Mouse (Mus musculus) embryonic facial prominence, embryonic 13.5 days (tissue): ENCODE measurements at regions not wholly inside any gene's neighbourhood (a gene's known extent, or its start where the extent isn't known, plus 50 kb on each side); places are given as distances from the start of the nearest gene placed in this dataset.

Source experiments
- ATAC-seq: fragments of 200-750 bp; cut with Nextera tagmentation; 2 replicates; pipeline ENCODE4 v1.8.0; 2017; ENCODE audit warnings: low read depth; ENCODE audit not compliant: insufficient number of reproducible peaks, insufficient read depth, low FRiP score, low TSS enrichment
- H3K27ac ChIP-seq: fragments of 300-500 bp; sonication (generic); 2 replicates; pipeline ENCODE4 v1.5.1; 2015; ENCODE audit warnings: moderate library complexity, mild to moderate bottlenecking, inconsistent platforms
- H3K27me3 ChIP-seq: fragments of 300-500 bp; sonication (generic); 2 replicates; pipeline ENCODE4 v1.6.1; 2015; ENCODE audit warnings: mild to moderate bottlenecking, inconsistent platforms
- H3K36me3 ChIP-seq: fragments of 300-500 bp; sonication (generic); 2 replicates; pipeline ENCODE4 v1.6.1; 2015; ENCODE audit warnings: mild to moderate bottlenecking, inconsistent platforms
- H3K4me1 ChIP-seq: fragments of 300-500 bp; sonication (generic); 2 replicates; pipeline ENCODE4 v1.6.1; 2015; ENCODE audit warnings: inconsistent platforms
- H3K4me2 ChIP-seq: fragments of 300-500 bp; sonication (generic); 2 replicates; pipeline ENCODE4 v1.6.1; 2015; ENCODE audit warnings: moderate library complexity, mild to moderate bottlenecking, inconsistent platforms
- H3K4me3 ChIP-seq: fragments of 300-500 bp; sonication (generic); 2 replicates; pipeline ENCODE4 v1.5.1; 2015; ENCODE audit warnings: mild to moderate bottlenecking, inconsistent platforms
- H3K9ac ChIP-seq: fragments of 300-500 bp; sonication (generic); 2 replicates; pipeline ENCODE4 v1.6.1; 2015; ENCODE audit warnings: mild to moderate bottlenecking, inconsistent platforms
- H3K9me3 ChIP-seq: fragments of 300-500 bp; sonication (generic); 2 replicates; pipeline ENCODE4 v1.6.1; 2016; ENCODE audit warnings: inconsistent platforms
- whole genome bisulfite sequencing: fragments of 180-500 bp; shearing (Covaris S2); methylation state at CpG from one replicate; pipeline ENCODE4 v1.1.7; 2015; ENCODE audit warnings: mixed read lengths; 5-methylcytosine and 5-hydroxymethylcytosine counted together

- no peaks in the 10 kb centered on the region for H3K36me3 ChIP-seq
- H3K4me3 ChIP-seq = no peak overlapping the region
- no peak overlapping the region for H3K4me2 ChIP-seq
- H3K9ac ChIP-seq = no peak overlapping the region
- H3K9me3 ChIP-seq = peaks cover 2% of the 10 kb centered on the region; the same call in 1 of the 2 replicates
- ATAC-seq = no peak
- H3K4me1 ChIP-seq = no peaks in the 10 kb centered on the region
- no peak overlapping the region for H3K27ac ChIP-seq
- no peaks in the 10 kb centered on the region for H3K27me3 ChIP-seq
- 76% methylated on average over 8 of the region's 8 CpGs for WGBS
These were observed 151.2 kb downstream of the CK137956 start for GRCm38 (mm10) chr4:127819501-127819900.

- H3K4me1 ChIP-seq = no peaks in the 10 kb centered on the region
- no peaks in the 10 kb centered on the region for H3K36me3 ChIP-seq
- no peak overlapping the region for H3K9ac ChIP-seq
- H3K4me2 ChIP-seq = no peak overlapping the region
- peaks cover 5% of the 10 kb centered on the region; the same call in 1 of the 2 replicates for H3K9me3 ChIP-seq
- ATAC-seq = no peak
- no peak overlapping the region for H3K4me3 ChIP-seq
- 74% methylated on average over 5 of the region's 5 CpGs for WGBS
- no peak overlapping the region for H3K27ac ChIP-seq
- no peaks in the 10 kb centered on the region for H3K27me3 ChIP-seq
These were observed 151.7 kb downstream of the CK137956 start for GRCm38 (mm10) chr4:127819009-127819408.

- WGBS = 94% methylated on average over 6 of the region's 6 CpGs
- Histone ChIP-seq H3K4me1 (no peaks in the 10 kb centered on the region), H3K4me3 (no peak overlapping the region), H3K9me3 (peaks cover 9% of the 10 kb centered on the region; the same call in 1 of the 2 replicates), H3K9ac (no peak overlapping the region), H3K4me2 (no peak overlapping the region), H3K36me3 (no peaks in the 10 kb centered on the region), H3K27ac (no peak overlapping the region), H3K27me3 (no peaks in the 10 kb centered on the region)
- ATAC-seq = no peak
These were observed 156.1 kb downstream of the CK137956 start for GRCm38 (mm10) chr4:127814631-127815030.

GRCm38 (mm10) chr4:127812047-127812545 is 158.7 kb downstream of the CK137956 start:
- no peak for ATAC-seq
- WGBS = 85% methylated on average over 3 of the region's 3 CpGs
- Histone ChIP-seq H3K9ac (no peak overlapping the region), H3K36me3 (no peaks in the 10 kb centered on the region), H3K9me3 (peaks cover 9% of the 10 kb centered on the region; the same call in 1 of the 2 replicates), H3K4me2 (no peak overlapping the region), H3K27me3 (no peaks in the 10 kb centered on the region), H3K4me1 (no peaks in the 10 kb centered on the region), H3K4me3 (no peak overlapping the region), H3K27ac (no peak overlapping the region)

GRCm38 (mm10) chr4:127810899-127811510 is 159.7 kb downstream of the CK137956 start:
- H3K4me3 ChIP-seq = no peak overlapping the region
- no peak overlapping the region for H3K9ac ChIP-seq
- ATAC-seq = no peak
- peaks cover 9% of the 10 kb centered on the region; the same call in 1 of the 2 replicates for H3K9me3 ChIP-seq
- 84% methylated on average over 7 of the region's 7 CpGs for WGBS
- no peaks in the 10 kb centered on the region for H3K4me1 ChIP-seq
- no peak overlapping the region for H3K27ac ChIP-seq
- no peak overlapping the region for H3K4me2 ChIP-seq
- no peaks in the 10 kb centered on the region for H3K36me3 ChIP-seq
- H3K27me3 ChIP-seq = no peaks in the 10 kb centered on the region

GRCm38 (mm10) chr4:127809006-127809405 is 161.7 kb downstream of the CK137956 start:
- H3K27me3 ChIP-seq = no peaks in the 10 kb centered on the region
- ATAC-seq = no peak
- H3K4me1 ChIP-seq = no peaks in the 10 kb centered on the region
- 66% methylated on average over 6 of the region's 6 CpGs for WGBS
- H3K27ac ChIP-seq = no peak overlapping the region
- H3K9me3 ChIP-seq = 0 out of 2 replicates have a peak, but pooled peaks cover 4% of the 10 kb centered on the region
- H3K9ac ChIP-seq = no peak overlapping the region
- H3K36me3 ChIP-seq = no peaks in the 10 kb centered on the region
- H3K4me2 ChIP-seq = no peak overlapping the region
- no peak overlapping the region for H3K4me3 ChIP-seq

- Histone ChIP-seq H3K4me2 (no peak overlapping the region), H3K27me3 (no peaks in the 10 kb centered on the region), H3K9me3 (no peaks in the 10 kb centered on the region), H3K4me3 (no peak overlapping the region), H3K27ac (no peak overlapping the region), H3K9ac (no peak overlapping the region), H3K4me1 (no peaks in the 10 kb centered on the region), H3K36me3 (no peaks in the 10 kb centered on the region)
- whole genome bisulfite sequencing = 86% methylated on average over 12 of the region's 12 CpGs
- no peak for ATAC-seq
These were observed 181.5 kb downstream of the CK137956 start for GRCm38 (mm10) chr4:127789206-127789605.

GRCm38 (mm10) chr4:127785786-127786185 is 185.0 kb downstream of the CK137956 start:
- no peak for ATAC-seq
- 73% methylated on average over 3 of the region's 3 CpGs for WGBS

GRCm38 (mm10) chr4:127771966-127772500 is 198.7 kb downstream of the CK137956 start:
- Histone ChIP-seq H3K27me3 (no peaks in the 10 kb centered on the region), H3K27ac (no peak overlapping the region), H3K9ac (no peak overlapping the region), H3K4me1 (no peaks in the 10 kb centered on the region), H3K4me3 (no peak overlapping the region), H3K9me3 (no peaks in the 10 kb centered on the region), H3K4me2 (no peak overlapping the region), H3K36me3 (no peaks in the 10 kb centered on the region)
- WGBS = 50% methylated on average over 5 of the region's 5 CpGs
- no peak for ATAC-seq

More at GRCm38 (mm10) chr4:127785786-127786185, 185.0 kb downstream of the CK137956 start:
- Histone ChIP-seq H3K36me3 (no peaks in the 10 kb centered on the region), H3K4me1 (no peaks in the 10 kb centered on the region), H3K4me2 (no peak overlapping the region), H3K4me3 (no peak overlapping the region), H3K9me3 (no peaks in the 10 kb centered on the region), H3K27me3 (no peaks in the 10 kb centered on the region), H3K9ac (no peak overlapping the region), H3K27ac (no peak overlapping the region)

GRCm38 (mm10) chr4:127763736-127764135 is 207.0 kb downstream of the CK137956 start:
- no peak overlapping the region for H3K4me2 ChIP-seq
- no peak overlapping the region for H3K27ac ChIP-seq
- H3K27me3 ChIP-seq = no peaks in the 10 kb centered on the region
- WGBS = 90% methylated on average over 5 of the region's 5 CpGs
- no peaks in the 10 kb centered on the region for H3K9me3 ChIP-seq
- no peak overlapping the region for H3K4me3 ChIP-seq
- H3K36me3 ChIP-seq = no peaks in the 10 kb centered on the region
- no peaks in the 10 kb centered on the region for H3K4me1 ChIP-seq
- no peak overlapping the region for H3K9ac ChIP-seq
- ATAC-seq = no peak

GRCm38 (mm10) chr4:127758961-127759360 is 211.8 kb downstream of the CK137956 start:
- no peaks in the 10 kb centered on the region for H3K36me3 ChIP-seq
- H3K9me3 ChIP-seq = no peaks in the 10 kb centered on the region; the same call in 1 of the 2 replicates
- H3K4me2 ChIP-seq = no peak overlapping the region
- H3K4me1 ChIP-seq = no peaks in the 10 kb centered on the region
- no peak overlapping the region for H3K4me3 ChIP-seq
- no peak for ATAC-seq
- H3K9ac ChIP-seq = no peak overlapping the region
- H3K27ac ChIP-seq = no peak overlapping the region
- WGBS = 74% methylated on average over 9 of the region's 9 CpGs
- H3K27me3 ChIP-seq = no peaks in the 10 kb centered on the region

GRCm38 (mm10) chr4:127756238-127756637 is 214.5 kb downstream of the CK137956 start:
- WGBS = 86% methylated on average over 6 of the region's 6 CpGs

More at GRCm38 (mm10) chr4:127756238-127756637, 214.5 kb downstream of the CK137956 start:
- H3K36me3 ChIP-seq = no peaks in the 10 kb centered on the region
- H3K9ac ChIP-seq = no peak overlapping the region
- no peaks in the 10 kb centered on the region; the same call in 1 of the 2 replicates for H3K9me3 ChIP-seq
- H3K4me1 ChIP-seq = no peaks in the 10 kb centered on the region
- H3K27me3 ChIP-seq = no peaks in the 10 kb centered on the region
- H3K4me2 ChIP-seq = no peak overlapping the region
- ATAC-seq = no peak
- no peak overlapping the region for H3K27ac ChIP-seq
- no peak overlapping the region for H3K4me3 ChIP-seq
